Mouse (Mus musculus) liver, embryonic 13.5 days (tissue): ENCODE measurements around the gene Bves. TPM values are rescaled to one million over a fixed set of nuclear protein-coding genes. Genes with fewer than 3 reads are reported as not detected.

Source experiments
- ATAC-seq: fragments of 200-750 bp; cut with Nextera tagmentation; 2 replicates; pipeline ENCODE4 v1.8.0; 2017; ENCODE audit warnings: low read depth, mild to moderate bottlenecking, moderate number of reproducible peaks, moderate library complexity
- DNase-seq: peaks from one replicate; pipeline ENCODE4 v3.0.0; 2022
- H3K27ac ChIP-seq: fragments of 300-500 bp; sonication (generic); 2 replicates; pipeline ENCODE4 v1.5.1; 2015; ENCODE audit warnings: moderate library complexity, mild to moderate bottlenecking, inconsistent platforms
- H3K27me3 ChIP-seq: fragments of 300-500 bp; sonication (generic); 2 replicates; pipeline ENCODE4 v1.6.1; 2015; ENCODE audit warnings: mild to moderate bottlenecking, inconsistent platforms
- H3K36me3 ChIP-seq: fragments of 300-500 bp; sonication (generic); 2 replicates; pipeline ENCODE4 v1.6.1; 2015; ENCODE audit warnings: mild to moderate bottlenecking, inconsistent platforms
- H3K4me1 ChIP-seq: fragments of 300-500 bp; sonication (generic); replicated peaks from 2 replicates; pipeline ENCODE4 v1.6.1; 2015; ENCODE audit warnings: inconsistent platforms
- H3K4me2 ChIP-seq: fragments of 300-500 bp; sonication (generic); 2 replicates; pipeline ENCODE4 v1.6.1; 2015; ENCODE audit warnings: inconsistent platforms, mild to moderate bottlenecking, moderate library complexity
- H3K4me3 ChIP-seq: fragments of 300-500 bp; sonication (generic); replicated peaks from 2 replicates; pipeline ENCODE4 v1.5.1; 2015; ENCODE audit warnings: mild to moderate bottlenecking, inconsistent platforms
- H3K9ac ChIP-seq: fragments of 300-500 bp; sonication (generic); 2 replicates; pipeline ENCODE4 v1.6.1; 2015; ENCODE audit warnings: mild to moderate bottlenecking, inconsistent platforms
- H3K9me3 ChIP-seq: fragments of 300-500 bp; sonication (generic); replicated peaks from 2 replicates; pipeline ENCODE4 v1.6.1; 2016; ENCODE audit warnings: inconsistent platforms
- WGBS: fragments of 180-500 bp; shearing (Covaris S2); methylation state at CpG from one replicate; pipeline ENCODE4 v1.1.7; 2015; ENCODE audit not compliant: insufficient replicate concordance; 5-methylcytosine and 5-hydroxymethylcytosine counted together
- polyA plus RNA-seq: library from polyadenylated mRNA; unstranded; fragments of >200 nt; fragmentation: Nextera tagmentation; extraction: Ambion mirVana; gene quantifications from 2 replicates; pipeline ENCODE4 v1.2.1, GENCODE M21; 2015

Gene Bves
- polyA plus RNA-seq, 1 experiment from 2014 or later = 0.16 TPM

- Histone ChIP-seq H3K27me3 (no peaks in the 10 kb centered on the region), H3K4me3 (no peak overlapping the region), H3K36me3 (no peaks in the 10 kb centered on the region), H3K27ac (no peak overlapping the region), H3K4me1 (no peaks in the 10 kb centered on the region), H3K4me2 (no peak overlapping the region), H3K9ac (no peak overlapping the region), H3K9me3 (no peaks in the 10 kb centered on the region)
- no peak for DNase-seq
- ATAC-seq = no peak
- 72% methylated on average over 6 of the region's 6 CpGs for WGBS
Measured at GRCm38 (mm10) chr10:45356091-45356490, 20.5 kb downstream of the Bves start.

GRCm38 (mm10) chr10:45363396-45363795 is 27.8 kb downstream of the Bves start:
- H3K9ac ChIP-seq = no peak overlapping the region
- DNase-seq (no peak), ATAC-seq (no peak)
- H3K9me3 ChIP-seq = no peaks in the 10 kb centered on the region
- H3K4me3 ChIP-seq = no peak overlapping the region
- WGBS = 42% methylated on average over 5 of the region's 5 CpGs
- H3K4me1 ChIP-seq = no peaks in the 10 kb centered on the region
- H3K4me2 ChIP-seq = no peak overlapping the region
- H3K27ac ChIP-seq = no peak overlapping the region
- no peaks in the 10 kb centered on the region for H3K27me3 ChIP-seq
- no peaks in the 10 kb centered on the region for H3K36me3 ChIP-seq

- Histone ChIP-seq H3K4me2 (no peak overlapping the region), H3K36me3 (no peaks in the 10 kb centered on the region), H3K9ac (no peak overlapping the region), H3K4me1 (no peaks in the 10 kb centered on the region), H3K9me3 (no peaks in the 10 kb centered on the region), H3K4me3 (no peak overlapping the region), H3K27ac (no peak overlapping the region), H3K27me3 (no peaks in the 10 kb centered on the region)
- 70% methylated on average over 17 of the region's 17 CpGs for WGBS
- DNase-seq (no peak), ATAC-seq (no peak)
Measured at GRCm38 (mm10) chr10:45366987-45367705, 31.6 kb downstream of the Bves start.

GRCm38 (mm10) chr10:45369639-45370038 is 34.1 kb downstream of the Bves start:
- no peak overlapping the region for H3K4me3 ChIP-seq
- H3K36me3 ChIP-seq = no peaks in the 10 kb centered on the region
- H3K4me2 ChIP-seq = no peak overlapping the region
- 60% methylated on average over 3 of the region's 3 CpGs for WGBS
- H3K9me3 ChIP-seq = no peaks in the 10 kb centered on the region
- no peak overlapping the region for H3K27ac ChIP-seq
- H3K9ac ChIP-seq = no peak overlapping the region
- no peak for ATAC-seq
- DNase-seq = no peak
- H3K4me1 ChIP-seq = no peaks in the 10 kb centered on the region
- H3K27me3 ChIP-seq = no peaks in the 10 kb centered on the region

- Histone ChIP-seq H3K9me3 (no peaks in the 10 kb centered on the region), H3K4me3 (no peak overlapping the region), H3K27ac (no peak overlapping the region), H3K36me3 (no peaks in the 10 kb centered on the region), H3K27me3 (no peaks in the 10 kb centered on the region), H3K9ac (no peak overlapping the region), H3K4me2 (no peak overlapping the region), H3K4me1 (no peaks in the 10 kb centered on the region)
- WGBS = 75% methylated on average over 2 of the region's 2 CpGs
- no peak for ATAC-seq
- DNase-seq = no peak
Measured at GRCm38 (mm10) chr10:45370545-45370944, 35.0 kb downstream of the Bves start.

- Histone ChIP-seq H3K27ac (no peak overlapping the region), H3K9me3 (no peaks in the 10 kb centered on the region), H3K4me1 (peaks cover 5% of the 10 kb centered on the region), H3K27me3 (no peaks in the 10 kb centered on the region), H3K4me2 (no peak overlapping the region), H3K9ac (no peak overlapping the region), H3K4me3 (no peak overlapping the region), H3K36me3 (no peaks in the 10 kb centered on the region)
- ATAC-seq = no peak
- no peak for DNase-seq
- 65% methylated on average over 4 of the region's 4 CpGs for WGBS
Measured at GRCm38 (mm10) chr10:45372994-45373692, 37.6 kb downstream of the Bves start.

- no peaks in the 10 kb centered on the region for H3K27me3 ChIP-seq
- peaks cover 5% of the 10 kb centered on the region; the same call in 1 of the 2 replicates for H3K36me3 ChIP-seq
- DNase-seq (no peak), ATAC-seq (peak; percentile 68; the same call in 1 of the 2 replicates)
- H3K27ac ChIP-seq = no peak overlapping the region
- 25% methylated on average over 3 of the region's 3 CpGs for WGBS
- no peaks in the 10 kb centered on the region for H3K9me3 ChIP-seq
- H3K4me3 ChIP-seq = no peak overlapping the region
- H3K4me2 ChIP-seq = no peak overlapping the region
- H3K4me1 ChIP-seq = peaks cover 8% of the 10 kb centered on the region
- no peak overlapping the region for H3K9ac ChIP-seq
Measured at GRCm38 (mm10) chr10:45378269-45378668, 42.7 kb downstream of the Bves start.

GRCm38 (mm10) chr10:45381937-45382636 is 46.5 kb downstream of the Bves start:
- no peak overlapping the region for H3K4me3 ChIP-seq
- H3K9ac ChIP-seq = no peak overlapping the region
- DNase-seq (no peak), ATAC-seq (no peak)
- no peak overlapping the region for H3K4me2 ChIP-seq
- no peaks in the 10 kb centered on the region for H3K27me3 ChIP-seq
- H3K4me1 ChIP-seq = peaks cover 8% of the 10 kb centered on the region
- H3K36me3 ChIP-seq = peaks cover 5% of the 10 kb centered on the region; the same call in 1 of the 2 replicates
- H3K9me3 ChIP-seq = no peaks in the 10 kb centered on the region
- H3K27ac ChIP-seq = no peak overlapping the region

- H3K9ac ChIP-seq = no peak overlapping the region
- no peak overlapping the region for H3K4me3 ChIP-seq
- no peaks in the 10 kb centered on the region for H3K27me3 ChIP-seq
- peaks cover 5% of the 10 kb centered on the region; the same call in 1 of the 2 replicates for H3K36me3 ChIP-seq
- H3K9me3 ChIP-seq = no peaks in the 10 kb centered on the region
- no peak for ATAC-seq
- DNase-seq = no peak
- H3K4me2 ChIP-seq = no peak overlapping the region
- no peak overlapping the region for H3K27ac ChIP-seq
- H3K4me1 ChIP-seq = peaks cover 8% of the 10 kb centered on the region
- 52% methylated on average over 3 of the region's 3 CpGs for WGBS
Measured at GRCm38 (mm10) chr10:45382637-45382958, 47.0 kb downstream of the Bves start.

- Histone ChIP-seq H3K27me3 (no peaks in the 10 kb centered on the region), H3K4me3 (no peak overlapping the region), H3K9me3 (no peaks in the 10 kb centered on the region), H3K27ac (no peak overlapping the region), H3K4me1 (peaks cover 19% of the 10 kb centered on the region), H3K9ac (no peak overlapping the region), H3K4me2 (no peak overlapping the region), H3K36me3 (no peaks in the 10 kb centered on the region)
- ATAC-seq = no peak
- no peak for DNase-seq
- WGBS = 76% methylated on average over 1 of the region's 1 CpGs
Measured at GRCm38 (mm10) chr10:45398211-45398610, 62.6 kb downstream of the Bves start.

- no peaks in the 10 kb centered on the region for H3K36me3 ChIP-seq
- peaks cover 19% of the 10 kb centered on the region for H3K4me1 ChIP-seq
- no peaks in the 10 kb centered on the region for H3K9me3 ChIP-seq
- ATAC-seq (peak; percentile 60), DNase-seq (peak; percentile 11)
- WGBS = 28% methylated on average over 7 of the region's 7 CpGs
- no peak overlapping the region for H3K4me3 ChIP-seq
- peak overlapping the region; percentile 31 for H3K4me2 ChIP-seq
- H3K27me3 ChIP-seq = no peaks in the 10 kb centered on the region
- peak overlapping the region; percentile 43 for H3K9ac ChIP-seq
- peak overlapping the region; percentile 65 for H3K27ac ChIP-seq
Measured at GRCm38 (mm10) chr10:45399702-45400243, 64.2 kb downstream of the Bves start.
